Mouse (Mus musculus): ENCODE results near the gene Brox.

DNA sequence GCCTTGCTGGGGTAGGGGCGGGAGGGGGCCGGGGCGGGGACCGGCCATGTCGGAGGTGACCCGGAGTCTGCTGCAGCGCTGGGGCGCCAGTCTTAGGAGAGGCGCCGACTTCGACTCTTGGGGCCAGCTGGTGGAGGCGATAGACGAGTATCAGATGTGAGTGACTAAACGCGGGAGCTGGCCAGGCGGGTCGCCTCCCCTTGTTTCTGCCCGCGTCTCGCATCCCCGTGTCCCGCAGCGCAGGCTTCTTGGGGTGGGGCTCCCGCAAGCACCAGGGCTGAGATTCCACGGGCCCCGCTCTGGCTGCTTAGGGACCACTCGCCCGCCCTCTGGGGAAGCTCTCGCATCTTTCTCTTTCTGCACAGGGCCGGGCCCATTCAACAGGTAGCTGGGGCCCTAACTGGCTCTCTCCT is 410 bp upstream of the Brox start:
- TF ChIP-seq TAL1 (conservative IDR thresholded peaks at IDR 0.05; ENCODE audit: low read depth, low read length) (no peak), CTCF (IDR thresholded peaks at IDR 0.05; ENCODE audit: low read depth, low read length) (no peak), GATA1 (IDR thresholded peaks at IDR 0.05; ENCODE audit: borderline replicate concordance, low read length) (no peak)
